Mouse (Mus musculus) G1E (cell line): Measurements from ENCODE around the gene Wdr24. TPM values are rescaled to one million over a fixed set of nuclear protein-coding genes. Genes with fewer than 3 reads are reported as not detected.
A peak's percentile ranks its signal among the peaks of the same experiment; 100 is the strongest.

Experiments
- ATAC-seq: 2 replicates; pipeline ENCODE4 v1.8.0; 2016; ENCODE audit warnings: mild to moderate bottlenecking; ENCODE audit not compliant: insufficient number of reproducible peaks, poor library complexity, low FRiP score, severe bottlenecking; ENCODE audit errors: extremely low read depth
- DNase-seq: peaks from one replicate; pipeline ENCODE4 v3.0.0; 2012; ENCODE audit warnings: low spot score
- H3K27me3 ChIP-seq: 2 replicates; pipeline ENCODE4 v1.6.1; 2012; ENCODE audit warnings: mild to moderate bottlenecking, low read length, inconsistent platforms; ENCODE audit not compliant: insufficient read depth
- H3K36me3 ChIP-seq: replicated peaks from 2 replicates; pipeline ENCODE3; 2012; ENCODE audit warnings: mild to moderate bottlenecking, inconsistent platforms
- H3K4me1 ChIP-seq: 2 replicates; pipeline ENCODE4 v1.6.1; 2012; ENCODE audit warnings: low read depth, low read length, inconsistent platforms, mixed read lengths; ENCODE audit not compliant: insufficient read depth
- H3K4me3 ChIP-seq: 2 replicates; pipeline ENCODE4 v1.5.1; 2012; ENCODE audit warnings: low read depth, mild to moderate bottlenecking, inconsistent platforms, low read length, moderate library complexity, mixed read lengths
- H3K9me3 ChIP-seq: replicated peaks from 2 replicates; pipeline ENCODE4 v1.6.1; 2012; ENCODE audit warnings: inconsistent platforms
- CTCF ChIP-seq: IDR thresholded peaks from 2 replicates; pipeline ENCODE4 v1.5.1; 2012; ENCODE audit warnings: low read depth, low read length, inconsistent platforms, mixed read lengths
- GATA1 ChIP-seq: IDR thresholded peaks from 2 replicates; pipeline ENCODE4 v1.6.1; 2012; ENCODE audit warnings: borderline replicate concordance, low read length, inconsistent platforms, mixed read lengths
- GATA2 ChIP-seq: IDR thresholded peaks from 2 replicates; pipeline ENCODE4 v1.6.1; 2012; ENCODE audit warnings: low read depth, low read length, inconsistent platforms, borderline replicate concordance
- POLR2AphosphoS5 ChIP-seq: IDR thresholded peaks from 2 replicates; pipeline ENCODE4 v1.6.1; 2012; ENCODE audit warnings: low read depth, low read length, inconsistent platforms; ENCODE audit not compliant: insufficient replicate concordance
- TAL1 ChIP-seq: conservative IDR thresholded peaks from 2 replicates; pipeline ENCODE4 v1.6.1; 2012; ENCODE audit warnings: low read depth, low read length, inconsistent platforms, mixed read lengths
- polyA plus RNA-seq: library from polyadenylated mRNA; stranded (reverse); fragments of >175 nt; gene quantifications from 2 replicates; pipeline ENCODE4 v1.2.3, GENCODE M21; 2012
- total RNA-seq, 2 experiments: library from RNA; stranded (forward) in 1 of 2; stranded (reverse) in 1 of 2; fragments of 200-1000 nt in 1 of 2; fragments of >200 nt in 1 of 2; fragmentation: Nextera tagmentation in 1 of 2; gene quantifications; 2 replicates each; pipeline ENCODE4 v1.2.3; 2014 to 2017

The Wdr24 gene
- total and polyA plus RNA-seq, 3 experiments: 8.6 to 23.5 (median 13.8) TPM

DNA sequence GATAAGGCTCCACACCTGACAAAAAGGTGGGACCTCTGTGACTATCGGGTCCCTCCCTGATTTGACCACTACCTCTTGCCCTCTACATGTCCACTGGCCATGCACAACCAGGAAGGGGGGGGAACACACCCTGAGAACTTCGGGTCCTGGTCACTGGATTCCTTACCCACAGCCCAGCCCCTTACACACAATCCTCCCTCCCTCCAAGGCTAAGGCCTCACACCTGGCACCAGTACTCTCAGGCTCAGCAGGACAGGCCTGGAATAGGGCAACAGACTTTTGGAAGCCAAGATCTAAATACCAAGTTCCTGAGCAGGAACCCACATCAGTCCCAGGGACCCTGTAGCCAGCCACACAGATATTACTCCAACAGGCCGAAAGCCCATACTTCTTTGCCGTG, 15.5 kb downstream of the Wdr24 start:
- Histone ChIP-seq H3K4me3 (no peak overlapping the region), H3K4me1 (peaks cover 93% of the 10 kb centered on the region), H3K36me3 (peaks cover 94% of the 10 kb centered on the region), H3K27me3 (no peaks in the 10 kb centered on the region), H3K9me3 (no peaks in the 10 kb centered on the region)
- DNase-seq (no peak), ATAC-seq (no peak)
- TF ChIP-seq GATA2 (no peak), TAL1 (no peak), POLR2AphosphoS5 (no peak), GATA1 (no peak), CTCF (no peak)

DNA sequence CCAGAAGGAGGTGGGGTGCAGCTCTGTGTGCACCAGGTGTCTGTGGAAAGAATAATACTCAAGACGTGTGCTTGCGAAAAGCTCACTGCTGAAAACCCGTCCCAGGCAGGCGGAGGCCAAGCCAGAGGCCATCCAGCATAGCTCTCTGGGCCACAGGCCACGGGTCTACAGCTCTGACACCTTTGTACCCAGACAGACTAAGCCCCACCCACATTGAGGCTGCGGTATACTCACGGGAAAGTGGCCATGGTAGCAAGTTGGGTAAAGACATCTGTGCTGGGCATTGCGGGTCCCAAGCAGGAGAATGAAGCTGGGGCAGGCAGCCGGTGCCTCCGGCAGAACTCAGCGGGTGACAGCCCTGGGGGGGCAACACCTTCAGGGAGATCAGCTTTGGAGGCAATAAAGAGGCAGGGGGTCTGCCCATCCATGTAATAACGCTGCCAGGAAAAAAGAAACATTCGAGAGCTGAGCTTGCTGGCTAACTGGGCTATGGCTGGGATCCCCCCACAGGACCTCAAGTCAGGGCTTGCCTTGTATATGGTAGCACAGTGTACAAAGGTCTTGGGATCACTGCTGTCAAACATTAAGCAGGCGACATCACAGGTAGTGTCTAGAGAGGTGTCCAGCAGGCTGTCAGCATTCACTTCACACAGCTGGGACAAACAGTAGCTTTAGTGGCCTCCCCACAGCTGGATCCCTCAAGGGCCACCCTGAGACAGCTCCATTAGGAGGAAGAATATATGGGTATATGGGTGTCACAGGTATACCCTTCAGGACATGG, 16.2 kb downstream of the Wdr24 start:
- DNase-seq (no peak), ATAC-seq (no peak)
- Histone ChIP-seq H3K36me3 (peaks cover 86% of the 10 kb centered on the region), H3K4me1 (peaks cover 89% of the 10 kb centered on the region), H3K27me3 (no peaks in the 10 kb centered on the region), H3K4me3 (peak overlapping the region; percentile 11; the same call in 1 of the 2 replicates), H3K9me3 (no peaks in the 10 kb centered on the region)
- TF ChIP-seq TAL1: no peak
- TF ChIP-seq CTCF: no peak
- no peak for TF ChIP-seq GATA2
- TF ChIP-seq GATA1: no peak
- no peak for TF ChIP-seq POLR2AphosphoS5

DNA sequence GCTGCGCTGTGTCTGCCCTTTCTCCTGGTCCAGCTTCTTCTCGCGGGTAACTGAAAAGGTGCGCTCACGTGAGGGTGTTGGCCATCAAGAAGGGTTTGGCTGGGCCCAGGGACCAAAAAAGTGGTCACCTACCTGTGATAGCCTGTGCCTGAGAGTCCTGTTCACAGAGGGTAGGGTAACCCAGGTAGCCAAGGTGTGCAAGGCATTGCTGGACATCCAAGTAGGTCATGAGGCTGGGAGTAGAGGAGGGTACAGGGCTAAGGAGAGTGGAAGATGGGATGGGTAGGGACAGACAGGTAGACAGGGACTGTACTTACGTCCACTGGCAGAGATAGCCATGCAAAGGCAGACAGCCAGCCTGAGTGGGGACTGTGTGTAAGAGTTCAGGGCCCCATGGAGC, 17.1 kb downstream of the Wdr24 start:
- H3K36me3 ChIP-seq: peaks cover 86% of the 10 kb centered on the region
- no peaks in the 10 kb centered on the region for H3K27me3 ChIP-seq
- no peak for ATAC-seq
- DNase-seq: no peak
- H3K4me3 ChIP-seq: no peak overlapping the region
- peaks cover 89% of the 10 kb centered on the region for H3K4me1 ChIP-seq
- no peaks in the 10 kb centered on the region for H3K9me3 ChIP-seq
- TF ChIP-seq CTCF (no peak), POLR2AphosphoS5 (no peak), TAL1 (no peak), GATA1 (no peak), GATA2 (no peak)

GRCm38 (mm10) chr17:25841117-25841880, 17.9 kb downstream of the Wdr24 start, which contains the start of gene Gm20683:
TSS of gene Gm20683 (minus strand) at chr17:25841763.
- Histone ChIP-seq H3K4me1 (peaks cover 86% of the 10 kb centered on the region), H3K9me3 (no peaks in the 10 kb centered on the region), H3K27me3 (0 out of 2 replicates have a peak, but pooled peaks cover 3% of the 10 kb centered on the region), H3K36me3 (peaks cover 86% of the 10 kb centered on the region), H3K4me3 (no peak within 1 kb of the TSS; the same call in none of the 2 replicates)
- TF ChIP-seq POLR2AphosphoS5: no peak
- no peak for TF ChIP-seq GATA1
- TF ChIP-seq GATA2: no peak
- no peak for TF ChIP-seq CTCF
- TF ChIP-seq TAL1: no peak
- DNase-seq (no peak), ATAC-seq (no peak)

DNA sequence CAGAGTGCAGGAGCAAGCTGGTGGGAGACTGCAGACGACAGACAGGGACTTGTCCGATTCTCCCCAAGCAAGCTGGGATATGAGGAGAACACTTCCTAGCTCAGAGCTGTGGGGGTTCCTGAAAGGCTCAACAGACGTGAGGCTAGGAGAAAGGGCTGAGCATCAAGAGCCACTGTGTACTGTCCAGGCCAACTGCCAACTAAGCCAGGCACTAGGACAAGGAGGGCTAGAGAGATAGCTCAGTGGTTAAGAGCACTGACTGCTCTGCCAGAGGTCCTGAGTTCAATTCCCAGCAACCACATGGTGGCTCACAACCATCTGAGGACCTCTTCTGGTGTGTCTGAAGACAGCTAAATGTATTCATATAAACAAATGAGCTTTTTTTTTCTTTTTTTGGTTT, 19.1 kb downstream of the Wdr24 start:
- H3K36me3 ChIP-seq: peaks cover 86% of the 10 kb centered on the region
- peaks cover 78% of the 10 kb centered on the region for H3K4me1 ChIP-seq
- H3K9me3 ChIP-seq: no peaks in the 10 kb centered on the region
- no peak for TF ChIP-seq POLR2AphosphoS5
- TF ChIP-seq CTCF: no peak
- TF ChIP-seq GATA1: no peak
- TF ChIP-seq TAL1: no peak
- no peak for TF ChIP-seq GATA2
- DNase-seq (no peak), ATAC-seq (no peak)
- H3K27me3 ChIP-seq: peaks cover 10% of the 10 kb centered on the region; the same call in 1 of the 2 replicates
- H3K4me3 ChIP-seq: no peak overlapping the region; the same call in 1 of the 2 replicates

GRCm38 (mm10) chr17:25843122-25843521, 19.7 kb downstream of the Wdr24 start:
- Histone ChIP-seq H3K9me3 (no peaks in the 10 kb centered on the region), H3K4me1 (peaks cover 72% of the 10 kb centered on the region), H3K27me3 (peaks cover 15% of the 10 kb centered on the region), H3K4me3 (peak overlapping the region; percentile 87), H3K36me3 (peaks cover 86% of the 10 kb centered on the region)
- DNase-seq (no peak), ATAC-seq (no peak)
- TF ChIP-seq POLR2AphosphoS5 (no peak), TAL1 (no peak), GATA2 (no peak), GATA1 (no peak), CTCF (no peak)
